Mouse (Mus musculus): ENCODE results near the gene Sox12. TPM values are rescaled to one million over a fixed set of nuclear protein-coding genes. Genes with fewer than 3 reads are reported as not detected.

Sox12 gene
- polyA plus RNA-seq, 1 experiment: 7.8 TPM

GRCm38 (mm10) chr2:152346776-152347465, 50.9 kb downstream of the Sox12 start:
- H3K36me3 ChIP-seq (ENCODE audit: control insufficient read depth, insufficient read depth): peaks cover 8% of the 10 kb centered on the region
- H3K27me3 ChIP-seq (ENCODE audit: control insufficient read depth, insufficient read depth, insufficient read length): no peaks in the 10 kb centered on the region
- H3ac ChIP-seq (ENCODE audit: control insufficient read depth, insufficient read length): no peak overlapping the region
- TF ChIP-seq POLR2A (IDR thresholded peaks at IDR 0.05; ENCODE audit: insufficient read length, low read depth): no peak
- TF ChIP-seq TCF12 (IDR thresholded peaks at IDR 0.05; ENCODE audit: insufficient read depth, poor library complexity, severe bottlenecking): no peak
- TF ChIP-seq SRF (IDR thresholded peaks at IDR 0.05; ENCODE audit: control insufficient read depth, insufficient read length, low read depth): no peak
- no peak for TF ChIP-seq CEBPB (IDR thresholded peaks at IDR 0.05; ENCODE audit: insufficient read depth, poor library complexity, severe bottlenecking)
- TF ChIP-seq MAX (IDR thresholded peaks at IDR 0.05; ENCODE audit: low read depth): no peak
- no peak for TF ChIP-seq REST (IDR thresholded peaks at IDR 0.05; ENCODE audit: insufficient read depth, insufficient read length)
- TF ChIP-seq MYOG (IDR thresholded peaks at IDR 0.05; ENCODE audit: control insufficient read depth in 1 of 3, insufficient read depth in 1 of 3, insufficient read length in 2 of 3, low read depth in 2 of 3): no peak
- no peak for TF ChIP-seq TCF3 (IDR thresholded peaks at IDR 0.05; ENCODE audit: insufficient read length, low read depth)
- TF ChIP-seq USF1 (IDR thresholded peaks at IDR 0.05; ENCODE audit: low read depth): no peak
- H3K4me3 ChIP-seq: no peak overlapping the region
- no peak overlapping the region for H3K4me2 ChIP-seq (ENCODE audit: low read depth)
- peaks cover 12% of the 10 kb centered on the region for H3K79me2 ChIP-seq (ENCODE audit: control insufficient read depth, insufficient read depth)

- Histone ChIP-seq H3K4me2 (ENCODE audit: low read depth) (no peak overlapping the region), H3ac (ENCODE audit: control insufficient read depth, insufficient read length) (no peak overlapping the region), H3K4me3 (no peak overlapping the region), H3K36me3 (ENCODE audit: control insufficient read depth, insufficient read depth) (peaks cover 23% of the 10 kb centered on the region), H3K27me3 (ENCODE audit: control insufficient read depth, insufficient read depth, insufficient read length) (no peaks in the 10 kb centered on the region), H3K79me2 (ENCODE audit: control insufficient read depth, insufficient read depth) (peaks cover 28% of the 10 kb centered on the region)
- TF ChIP-seq REST (IDR thresholded peaks at IDR 0.05; ENCODE audit: insufficient read depth, insufficient read length) (no peak), USF1 (IDR thresholded peaks at IDR 0.05; ENCODE audit: low read depth) (no peak), POLR2AphosphoS2 (IDR thresholded peaks at IDR 0.05; ENCODE audit: insufficient read length, low read depth) (no peak), MYOG (IDR thresholded peaks at IDR 0.05; ENCODE audit: control insufficient read depth in 1 of 3, insufficient read depth in 1 of 3, insufficient read length in 2 of 3, low read depth in 2 of 3) (no peak), SRF (IDR thresholded peaks at IDR 0.05; ENCODE audit: control insufficient read depth, insufficient read length, low read depth) (no peak), E2F4 (IDR thresholded peaks at IDR 0.05; ENCODE audit: insufficient read depth) (no peak), TCF12 (IDR thresholded peaks at IDR 0.05; ENCODE audit: insufficient read depth, poor library complexity, severe bottlenecking) (no peak), MAX (IDR thresholded peaks at IDR 0.05; ENCODE audit: low read depth) (no peak), POLR2A (IDR thresholded peaks at IDR 0.05; ENCODE audit: insufficient read length, low read depth) (no peak), MYOD1 (IDR thresholded peaks at IDR 0.05; ENCODE audit: control insufficient read depth in 1 of 3, insufficient read length in 2 of 3, low read depth in 2 of 3) (no peak), TCF3 (IDR thresholded peaks at IDR 0.05; ENCODE audit: insufficient read length, low read depth) (no peak)
Measured at GRCm38 (mm10) chr2:152345393-152345792, 52.5 kb downstream of the Sox12 start.

- Histone ChIP-seq H3K79me2 (ENCODE audit: control insufficient read depth, insufficient read depth) (peaks cover 33% of the 10 kb centered on the region), H3K4me3 (no peak overlapping the region), H3K36me3 (ENCODE audit: control insufficient read depth, insufficient read depth) (peaks cover 28% of the 10 kb centered on the region), H3K27me3 (ENCODE audit: control insufficient read depth, insufficient read depth, insufficient read length) (no peaks in the 10 kb centered on the region), H3K4me2 (ENCODE audit: low read depth) (peak overlapping the region; percentile 84), H3ac (ENCODE audit: control insufficient read depth, insufficient read length) (no peak overlapping the region)
- TF ChIP-seq TCF12 (IDR thresholded peaks at IDR 0.05; ENCODE audit: insufficient read depth, poor library complexity, severe bottlenecking) (no peak), POLR2A (IDR thresholded peaks at IDR 0.05; ENCODE audit: insufficient read length, low read depth) (no peak), USF1 (IDR thresholded peaks at IDR 0.05; ENCODE audit: low read depth) (no peak), MYOD1 (IDR thresholded peaks at IDR 0.05; ENCODE audit: control insufficient read depth in 1 of 3, insufficient read length in 2 of 3, low read depth in 2 of 3) (no peak), REST (IDR thresholded peaks at IDR 0.05; ENCODE audit: insufficient read depth, insufficient read length) (no peak), MAX (IDR thresholded peaks at IDR 0.05; ENCODE audit: low read depth) (no peak), POLR2AphosphoS2 (IDR thresholded peaks at IDR 0.05; ENCODE audit: insufficient read length, low read depth) (no peak), CEBPB (IDR thresholded peaks at IDR 0.05; ENCODE audit: insufficient read depth, poor library complexity, severe bottlenecking) (no peak), MYOG (IDR thresholded peaks at IDR 0.05; ENCODE audit: control insufficient read depth in 1 of 3, insufficient read depth in 1 of 3, insufficient read length in 2 of 3, low read depth in 2 of 3) (no peak), E2F4 (IDR thresholded peaks at IDR 0.05; ENCODE audit: insufficient read depth) (no peak), SRF (IDR thresholded peaks at IDR 0.05; ENCODE audit: control insufficient read depth, insufficient read length, low read depth) (no peak), TCF3 (IDR thresholded peaks at IDR 0.05; ENCODE audit: insufficient read length, low read depth) (no peak)
Measured at GRCm38 (mm10) chr2:152344909-152345308, 53.0 kb downstream of the Sox12 start.

GRCm38 (mm10) chr2:152344361-152344760, 53.5 kb downstream of the Sox12 start:
- TF ChIP-seq MAX (IDR thresholded peaks at IDR 0.05; ENCODE audit: low read depth): no peak
- TF ChIP-seq POLR2AphosphoS2 (IDR thresholded peaks at IDR 0.05; ENCODE audit: insufficient read length, low read depth): peak; percentile 34
- peak; percentile 56 for TF ChIP-seq POLR2A (IDR thresholded peaks at IDR 0.05; ENCODE audit: insufficient read length, low read depth)
- H3K36me3 ChIP-seq (ENCODE audit: control insufficient read depth, insufficient read depth): peaks cover 34% of the 10 kb centered on the region
- peaks cover 38% of the 10 kb centered on the region for H3K79me2 ChIP-seq (ENCODE audit: control insufficient read depth, insufficient read depth)
- H3K4me2 ChIP-seq (ENCODE audit: low read depth): peak overlapping the region; percentile 84
- peak overlapping the region; percentile 6 for H3ac ChIP-seq (ENCODE audit: control insufficient read depth, insufficient read length)
- peak overlapping the region; percentile 84 for H3K4me3 ChIP-seq
- no peaks in the 10 kb centered on the region for H3K27me3 ChIP-seq (ENCODE audit: control insufficient read depth, insufficient read depth, insufficient read length)

Other genes with a start within 250 kb of the Sox12 start
- gene Csnk2a1, start 171.2 kb downstream of the Sox12 start, polyA plus RNA-seq (2012; fragmentation: generic; extraction: Trizol): 47.5 TPM
- gene Tbc1d20, start 104.2 kb downstream of the Sox12 start, polyA plus RNA-seq (2012; fragmentation: generic; extraction: Trizol): 51.8 TPM
- 73.3 TPM for gene Rbck1, start 65.4 kb downstream of the Sox12 start, polyA plus RNA-seq (2012; fragmentation: generic; extraction: Trizol)
- 410 TPM for gene Trib3, start 54.0 kb downstream of the Sox12 start, polyA plus RNA-seq (2012; fragmentation: generic; extraction: Trizol)
- gene Nrsn2, start 21.4 kb downstream of the Sox12 start, polyA plus RNA-seq (2012; fragmentation: generic; extraction: Trizol): not detected
- gene Zcchc3, start 17.0 kb upstream of the Sox12 start, polyA plus RNA-seq (2012; fragmentation: generic; extraction: Trizol): not detected
- not detected for gene 6820408C15Rik, start 17.5 kb upstream of the Sox12 start, polyA plus RNA-seq (2012; fragmentation: generic; extraction: Trizol)
- gene Defb23, start 66.6 kb upstream of the Sox12 start, polyA plus RNA-seq (2012; fragmentation: generic; extraction: Trizol): not detected
- not detected for gene Defb20, start 79.0 kb upstream of the Sox12 start, polyA plus RNA-seq (2012; fragmentation: generic; extraction: Trizol)
- not detected for gene Defb22, start 92.1 kb upstream of the Sox12 start, polyA plus RNA-seq (2012; fragmentation: generic; extraction: Trizol)
- gene Defb26, start 113.6 kb upstream of the Sox12 start, polyA plus RNA-seq (2012; fragmentation: generic; extraction: Trizol): not detected
- gene Defb28, start 120.2 kb upstream of the Sox12 start, polyA plus RNA-seq (2012; fragmentation: generic; extraction: Trizol): not detected
- not detected for gene Defb29, start 142.0 kb upstream of the Sox12 start, polyA plus RNA-seq (2012; fragmentation: generic; extraction: Trizol)
- not detected for gene Gm17416, start 171.3 kb upstream of the Sox12 start, polyA plus RNA-seq (2012; fragmentation: generic; extraction: Trizol)
- gene Defb21, start 174.7 kb upstream of the Sox12 start, polyA plus RNA-seq (2012; fragmentation: generic; extraction: Trizol): not detected
- gene Defb19, start 182.2 kb upstream of the Sox12 start, polyA plus RNA-seq (2012; fragmentation: generic; extraction: Trizol): not detected
- gene Defb45, start 201.3 kb upstream of the Sox12 start, polyA plus RNA-seq (2012; fragmentation: generic; extraction: Trizol): 0.30 TPM
- not detected for gene Defb36, start 206.3 kb upstream of the Sox12 start, polyA plus RNA-seq (2012; fragmentation: generic; extraction: Trizol)
- 8.8 TPM for gene Defb25, start 225.0 kb upstream of the Sox12 start, polyA plus RNA-seq (2012; fragmentation: generic; extraction: Trizol)
- gene Rem1, start 228.9 kb upstream of the Sox12 start, polyA plus RNA-seq (2012; fragmentation: generic; extraction: Trizol): 28.3 TPM